Mouse (Mus musculus): Measurements from ENCODE around the gene Insl3. TPM values are rescaled to one million over a fixed set of nuclear protein-coding genes. Genes with fewer than 3 reads are reported as not detected.

Gene Insl3
- polyA plus RNA-seq, 1 experiment = 0.14 TPM

DNA sequence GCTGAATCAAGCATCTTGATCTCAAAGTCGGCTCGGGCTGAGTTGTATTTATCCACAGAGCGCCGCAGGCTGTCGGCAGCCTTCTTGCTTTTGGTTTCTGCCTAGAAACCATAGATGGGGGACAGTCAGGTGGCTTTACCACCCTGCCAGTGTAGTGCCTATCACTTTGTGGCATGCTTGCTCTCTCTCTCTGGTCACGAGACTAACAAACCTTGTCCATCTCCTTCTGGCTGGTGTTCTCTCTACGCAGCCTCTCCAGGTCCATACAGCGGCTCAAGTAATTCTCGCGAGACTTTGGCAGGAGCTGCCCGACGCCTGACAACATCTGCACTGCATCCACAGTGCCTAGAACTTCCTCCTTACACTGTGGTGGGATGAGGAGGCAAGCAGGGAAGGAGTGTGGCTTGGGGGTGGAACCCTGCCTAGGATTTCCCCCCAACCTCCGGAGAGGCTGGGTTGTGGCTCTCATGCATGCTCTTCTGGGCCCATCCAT, 27.6 kb downstream of the Insl3 start:
- Histone ChIP-seq H3K79me3 (ENCODE audit: low read depth) (no peaks in the 10 kb centered on the region), H3K79me2 (ENCODE audit: control insufficient read depth, insufficient read depth) (no peaks in the 10 kb centered on the region), H3K4me3 (ENCODE audit: insufficient read depth, poor library complexity, severe bottlenecking) (no peak overlapping the region), H3ac (ENCODE audit: control insufficient read depth, insufficient read length, low read depth) (no peak overlapping the region), H3K27me3 (ENCODE audit: control insufficient read depth, insufficient read depth, insufficient read length) (peaks cover 69% of the 10 kb centered on the region), H3K36me3 (ENCODE audit: control insufficient read depth, insufficient read depth) (no peaks in the 10 kb centered on the region)
- TF ChIP-seq CEBPB (IDR thresholded peaks at IDR 0.05; ENCODE audit: low read depth) (no peak), USF1 (IDR thresholded peaks at IDR 0.05; ENCODE audit: low read depth) (no peak), CTCF (IDR thresholded peaks at IDR 0.05; ENCODE audit: control insufficient read depth, insufficient read depth, insufficient read length) (no peak), FOSL1 (IDR thresholded peaks at IDR 0.05; ENCODE audit: insufficient read depth, low read length, poor library complexity, severe bottlenecking) (no peak), MAX (IDR thresholded peaks at IDR 0.05) (no peak), MYOD1 (IDR thresholded peaks at IDR 0.05; ENCODE audit: control insufficient read depth, insufficient read length, low read depth) (no peak), MYOG (IDR thresholded peaks at IDR 0.05; ENCODE audit: control insufficient read depth, extremely low read depth, insufficient read length) (no peak)

DNA sequence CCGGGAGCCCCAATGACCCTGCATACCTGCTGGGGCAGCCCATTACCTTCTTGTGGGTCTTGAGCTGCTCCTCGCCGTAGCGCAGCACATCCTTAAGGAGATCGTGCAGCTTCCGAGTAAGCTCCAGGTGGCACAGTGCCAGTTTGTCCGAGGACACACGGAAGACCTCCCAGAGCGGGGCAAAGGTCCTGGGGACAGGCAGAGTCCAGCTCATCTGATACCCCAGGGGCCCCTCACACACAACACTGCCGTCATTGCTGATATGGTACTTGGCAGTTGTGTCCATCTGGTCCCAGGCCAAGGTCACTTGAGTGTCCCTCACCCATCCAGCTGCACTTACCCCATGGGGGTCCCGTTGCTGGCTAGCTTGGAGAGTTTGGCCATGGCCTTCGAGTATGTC, 28.1 kb downstream of the Insl3 start:
- Histone ChIP-seq H3K79me3 (ENCODE audit: low read depth) (no peaks in the 10 kb centered on the region), H3K79me2 (ENCODE audit: control insufficient read depth, insufficient read depth) (no peaks in the 10 kb centered on the region), H3ac (ENCODE audit: control insufficient read depth, insufficient read length, low read depth) (no peak overlapping the region), H3K27me3 (ENCODE audit: control insufficient read depth, insufficient read depth, insufficient read length) (peaks cover 69% of the 10 kb centered on the region), H3K36me3 (ENCODE audit: control insufficient read depth, insufficient read depth) (no peaks in the 10 kb centered on the region), H3K4me3 (ENCODE audit: insufficient read depth, poor library complexity, severe bottlenecking) (no peak overlapping the region)
- no peak for TF ChIP-seq CEBPB (IDR thresholded peaks at IDR 0.05; ENCODE audit: low read depth)

DNA sequence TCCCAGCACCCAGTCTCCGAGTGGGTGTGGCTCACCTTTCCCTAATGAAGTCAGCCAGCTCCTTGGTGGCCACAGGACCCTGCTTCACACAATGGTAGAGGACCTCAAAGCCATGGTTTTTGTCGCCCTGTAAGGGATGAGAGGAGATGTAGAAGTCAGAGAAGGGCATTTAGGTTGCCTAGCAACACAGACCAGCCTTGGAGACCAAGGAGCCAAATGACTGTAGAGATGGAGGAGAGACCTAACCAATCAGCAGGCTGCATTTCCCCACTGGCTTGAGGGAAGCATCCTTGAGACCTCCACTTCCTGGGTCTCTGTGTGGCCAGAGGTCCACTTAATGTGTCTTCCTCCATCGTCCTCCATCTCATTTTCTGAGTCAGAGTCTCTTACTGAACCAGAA, 29.2 kb downstream of the Insl3 start:
- H3ac ChIP-seq (ENCODE audit: control insufficient read depth, insufficient read length, low read depth) = no peak overlapping the region
- H3K36me3 ChIP-seq (ENCODE audit: control insufficient read depth, insufficient read depth) = no peaks in the 10 kb centered on the region
- no peaks in the 10 kb centered on the region for H3K79me2 ChIP-seq (ENCODE audit: control insufficient read depth, insufficient read depth)
- no peak overlapping the region for H3K4me3 ChIP-seq (ENCODE audit: insufficient read depth, poor library complexity, severe bottlenecking)
- peaks cover 71% of the 10 kb centered on the region for H3K27me3 ChIP-seq (ENCODE audit: control insufficient read depth, insufficient read depth, insufficient read length)
- no peaks in the 10 kb centered on the region for H3K79me3 ChIP-seq (ENCODE audit: low read depth)
- no peak for TF ChIP-seq USF1 (IDR thresholded peaks at IDR 0.05; ENCODE audit: low read depth)
- no peak for TF ChIP-seq MAX (IDR thresholded peaks at IDR 0.05)
- TF ChIP-seq CEBPB (IDR thresholded peaks at IDR 0.05; ENCODE audit: low read depth) = no peak
- no peak for TF ChIP-seq CTCF (IDR thresholded peaks at IDR 0.05; ENCODE audit: control insufficient read depth, insufficient read depth, insufficient read length)
- TF ChIP-seq FOSL1 (IDR thresholded peaks at IDR 0.05; ENCODE audit: insufficient read depth, low read length, poor library complexity, severe bottlenecking) = no peak
- no peak for TF ChIP-seq MYOG (IDR thresholded peaks at IDR 0.05; ENCODE audit: control insufficient read depth, extremely low read depth, insufficient read length)
- TF ChIP-seq MYOD1 (IDR thresholded peaks at IDR 0.05; ENCODE audit: control insufficient read depth, insufficient read length, low read depth) = no peak

DNA sequence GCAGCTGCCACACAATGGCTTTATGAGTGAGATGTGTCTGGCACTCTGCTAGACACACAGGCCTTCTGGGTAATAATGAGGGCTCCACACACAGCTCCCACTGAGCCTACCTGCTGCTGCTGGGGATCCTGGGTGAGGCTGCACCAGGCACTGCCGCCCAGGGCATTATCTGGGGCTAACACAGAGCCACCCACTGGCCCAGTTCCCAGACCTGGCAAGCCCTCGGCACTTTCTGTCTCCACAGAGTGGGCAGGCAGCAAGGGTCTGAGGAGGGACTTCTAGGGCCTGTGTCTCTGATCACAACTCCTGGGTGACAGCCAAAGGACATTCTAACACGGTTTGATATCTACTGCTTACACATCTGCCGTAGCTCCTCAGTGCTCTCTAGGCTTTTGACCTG, 30.2 kb downstream of the Insl3 start:
- Histone ChIP-seq H3K36me3 (ENCODE audit: control insufficient read depth, insufficient read depth) (no peaks in the 10 kb centered on the region), H3K4me3 (ENCODE audit: insufficient read depth, poor library complexity, severe bottlenecking) (no peak overlapping the region), H3K79me2 (ENCODE audit: control insufficient read depth, insufficient read depth) (no peaks in the 10 kb centered on the region), H3K79me3 (ENCODE audit: low read depth) (no peaks in the 10 kb centered on the region), H3ac (ENCODE audit: control insufficient read depth, insufficient read length, low read depth) (no peak overlapping the region), H3K27me3 (ENCODE audit: control insufficient read depth, insufficient read depth, insufficient read length) (peaks cover 71% of the 10 kb centered on the region)
- TF ChIP-seq CEBPB (IDR thresholded peaks at IDR 0.05; ENCODE audit: low read depth) = no peak
- no peak for TF ChIP-seq MYOD1 (IDR thresholded peaks at IDR 0.05; ENCODE audit: control insufficient read depth, insufficient read length, low read depth)
- TF ChIP-seq FOSL1 (IDR thresholded peaks at IDR 0.05; ENCODE audit: insufficient read depth, low read length, poor library complexity, severe bottlenecking) = no peak
- no peak for TF ChIP-seq CTCF (IDR thresholded peaks at IDR 0.05; ENCODE audit: control insufficient read depth, insufficient read depth, insufficient read length)
- no peak for TF ChIP-seq MYOG (IDR thresholded peaks at IDR 0.05; ENCODE audit: control insufficient read depth, extremely low read depth, insufficient read length)

DNA sequence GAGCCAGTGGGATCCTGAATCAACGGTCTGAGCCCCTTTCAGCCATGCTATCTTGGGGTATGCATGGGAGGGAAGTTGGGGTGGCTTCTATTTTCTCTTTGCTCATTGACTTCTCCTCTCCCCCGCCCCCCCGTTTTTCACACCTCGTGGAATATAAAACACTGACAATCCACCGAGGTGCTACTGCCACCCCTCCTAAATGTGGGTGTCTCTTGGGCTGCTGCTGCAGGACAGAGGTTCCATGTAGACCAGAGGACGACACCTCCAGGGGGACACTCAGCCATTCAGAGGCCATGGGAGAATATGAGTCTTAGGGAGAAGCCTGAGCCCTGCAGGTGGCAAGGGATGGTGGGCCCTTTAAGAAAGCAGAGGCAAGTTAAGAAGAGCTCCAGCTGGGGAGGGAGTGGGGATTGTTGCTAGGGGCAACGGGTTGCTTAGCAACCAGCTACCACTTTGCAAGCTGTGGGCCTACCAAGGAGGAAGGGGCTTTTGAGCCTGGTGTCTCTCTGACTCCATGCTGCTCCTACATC, 31.0 kb downstream of the Insl3 start:
- Histone ChIP-seq H3K4me3 (ENCODE audit: insufficient read depth, poor library complexity, severe bottlenecking) (no peak overlapping the region), H3K79me2 (ENCODE audit: control insufficient read depth, insufficient read depth) (no peaks in the 10 kb centered on the region), H3ac (ENCODE audit: control insufficient read depth, insufficient read length, low read depth) (no peak overlapping the region), H3K36me3 (ENCODE audit: control insufficient read depth, insufficient read depth) (no peaks in the 10 kb centered on the region), H3K79me3 (ENCODE audit: low read depth) (no peaks in the 10 kb centered on the region), H3K27me3 (ENCODE audit: control insufficient read depth, insufficient read depth, insufficient read length) (peaks cover 70% of the 10 kb centered on the region)
- TF ChIP-seq CEBPB (IDR thresholded peaks at IDR 0.05; ENCODE audit: low read depth) (no peak), MYOD1 (IDR thresholded peaks at IDR 0.05; ENCODE audit: control insufficient read depth, insufficient read length, low read depth) (no peak), MYOG (IDR thresholded peaks at IDR 0.05; ENCODE audit: control insufficient read depth, extremely low read depth, insufficient read length) (no peak), FOSL1 (IDR thresholded peaks at IDR 0.05; ENCODE audit: insufficient read depth, low read length, poor library complexity, severe bottlenecking) (no peak), USF1 (IDR thresholded peaks at IDR 0.05; ENCODE audit: low read depth) (no peak), MAX (IDR thresholded peaks at IDR 0.05) (no peak), CTCF (IDR thresholded peaks at IDR 0.05; ENCODE audit: control insufficient read depth, insufficient read depth, insufficient read length) (no peak)

DNA sequence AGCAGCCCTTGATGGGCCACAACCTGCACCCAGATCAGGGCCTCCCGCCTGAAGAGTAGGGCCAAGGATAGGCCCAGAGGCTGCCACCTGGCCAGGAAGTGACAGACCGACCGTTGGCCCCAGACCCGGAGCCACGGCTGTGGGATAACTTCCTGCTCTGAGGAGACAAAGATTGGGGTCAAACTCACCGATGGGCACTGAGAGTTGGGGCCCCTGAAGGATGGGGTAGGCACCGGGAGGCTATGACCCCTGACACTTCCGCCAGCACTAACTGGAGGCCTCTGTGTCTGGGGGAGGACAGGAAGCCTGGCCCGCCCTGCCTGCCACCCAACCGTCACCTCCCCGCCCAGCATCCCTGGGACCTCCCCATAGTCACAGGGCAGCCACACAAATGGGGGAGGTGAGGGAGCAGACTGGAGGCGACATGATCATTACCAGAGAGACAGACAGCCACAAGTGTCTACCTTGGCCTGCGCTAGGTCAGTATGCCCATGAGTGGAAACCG, 34.1 kb downstream of the Insl3 start:
- H3K27me3 ChIP-seq (ENCODE audit: control insufficient read depth, insufficient read depth, insufficient read length) = peaks cover 60% of the 10 kb centered on the region
- H3ac ChIP-seq (ENCODE audit: control insufficient read depth, insufficient read length, low read depth) = no peak overlapping the region
- TF ChIP-seq CEBPB (IDR thresholded peaks at IDR 0.05; ENCODE audit: low read depth) (no peak), USF1 (IDR thresholded peaks at IDR 0.05; ENCODE audit: low read depth) (no peak), CTCF (IDR thresholded peaks at IDR 0.05; ENCODE audit: control insufficient read depth, insufficient read depth, insufficient read length) (no peak), MYOG (IDR thresholded peaks at IDR 0.05; ENCODE audit: control insufficient read depth, extremely low read depth, insufficient read length) (no peak), MAX (IDR thresholded peaks at IDR 0.05) (no peak), FOSL1 (IDR thresholded peaks at IDR 0.05; ENCODE audit: insufficient read depth, low read length, poor library complexity, severe bottlenecking) (no peak), MYOD1 (IDR thresholded peaks at IDR 0.05; ENCODE audit: control insufficient read depth, insufficient read length, low read depth) (no peak)

More for the DNA sequence above, 34.1 kb downstream of the Insl3 start:
- H3K4me3 ChIP-seq (ENCODE audit: insufficient read depth, poor library complexity, severe bottlenecking) = no peak overlapping the region
- no peaks in the 10 kb centered on the region for H3K79me2 ChIP-seq (ENCODE audit: control insufficient read depth, insufficient read depth)
- no peaks in the 10 kb centered on the region for H3K36me3 ChIP-seq (ENCODE audit: control insufficient read depth, insufficient read depth)
- H3K79me3 ChIP-seq (ENCODE audit: low read depth) = no peaks in the 10 kb centered on the region

All from C2C12 (cell line).